Mouse (Mus musculus) adrenal gland, adult 10 weeks (tissue): ENCODE data around the gene Gm7073. TPM values are rescaled to one million over a fixed set of nuclear protein-coding genes. Genes with fewer than 3 reads are reported as not detected.

Experiments used
- polyA plus RNA-seq: library from polyadenylated mRNA; stranded (reverse); fragments of 350-450 nt; fragmentation: Illumina TruSeq; extraction: RNeasy Lipid Tissue Mini Kit (QIAGEN cat#74804); gene quantifications from one replicate; pipeline ENCODE4 v1.2.3, GENCODE M21; 2014; ENCODE audit warnings: low read depth, low replicate concordance

The Gm7073 gene
- not detected for polyA plus RNA-seq

GRCm38 (mm10) chrX:60539149-60539548 lies at the start of gene Gm7073:
Gm7073 (minus strand) TSS chrX:60539249.

Other genes with a start within 250 kb of the Gm7073 start
- gene Atp11c, start 53.4 kb upstream of the Gm7073 start, polyA plus RNA-seq, result 68.9 TPM